Mouse (Mus musculus) liver, embryonic 14.5 days (tissue): Measurements from ENCODE around the gene Pdcd6ip. TPM values are rescaled to one million over a fixed set of nuclear protein-coding genes. Genes with fewer than 3 reads are reported as not detected.
A peak's percentile ranks its signal among the peaks of the same experiment; 100 is the strongest.

Experiments
- ATAC-seq: fragments of 200-750 bp; cut with Nextera tagmentation; 2 replicates; pipeline ENCODE4 v1.8.0; 2017; ENCODE audit warnings: moderate number of reproducible peaks, mild to moderate bottlenecking, moderate library complexity; ENCODE audit not compliant: insufficient read depth
- DNase-seq, 3 experiments: peaks; one replicate each; pipeline ENCODE4 v3.0.0-alpha.2; 2012 to 2013; ENCODE audit warnings: low read depth in 3 of 3, low spot score in 3 of 3
- H3K27ac ChIP-seq: fragments of 300-500 bp; sonication (generic); 2 replicates; pipeline ENCODE4 v1.5.1; 2014; ENCODE audit warnings: moderate library complexity, mild to moderate bottlenecking, control low read depth, inconsistent platforms
- H3K27me3 ChIP-seq: fragments of 300-500 bp; sonication (generic); 2 replicates; pipeline ENCODE4 v1.6.1; 2014; ENCODE audit warnings: mild to moderate bottlenecking, low read length, moderate library complexity; ENCODE audit not compliant: control insufficient read depth, insufficient read depth
- H3K36me3 ChIP-seq: fragments of 300-500 bp; sonication (generic); replicated peaks from 2 replicates; pipeline ENCODE4 v1.6.1; 2014; ENCODE audit warnings: low read depth; ENCODE audit not compliant: control insufficient read depth, insufficient read depth
- H3K4me1 ChIP-seq, 2 experiments: fragments of 200-500 bp in 1 of 2; fragments of 300-500 bp in 1 of 2; sonication (generic) in 1 of 2; replicated peaks; 2 replicates each; pipeline ENCODE4 v1.6.1; 2012 to 2014; ENCODE audit warnings: antibody characterized with exemption in 1 of 2, inconsistent platforms in 1 of 2, low read length in 1 of 2; ENCODE audit not compliant: control insufficient read depth in 2 of 2, insufficient read depth in 2 of 2
- H3K4me2 ChIP-seq: fragments of 300-500 bp; sonication (generic); 2 replicates; pipeline ENCODE4 v1.6.1; 2014; ENCODE audit warnings: low read depth, mild to moderate bottlenecking, control low read depth, moderate library complexity
- H3K4me3 ChIP-seq, 2 experiments: fragments of 200-500 bp in 1 of 2; fragments of 300-500 bp in 1 of 2; sonication (generic) in 1 of 2; 2 replicates each; pipeline ENCODE4 v1.5.1; 2012 to 2014; ENCODE audit warnings: low read depth in 2 of 2, low read length in 2 of 2, mild to moderate bottlenecking in 2 of 2, control low read depth in 1 of 2, inconsistent platforms in 1 of 2, moderate library complexity in 1 of 2; ENCODE audit not compliant: insufficient read depth in 1 of 2
- H3K9ac ChIP-seq: fragments of 300-500 bp; sonication (generic); replicated peaks from 2 replicates; pipeline ENCODE4 v1.6.1; 2014; ENCODE audit warnings: mild to moderate bottlenecking, control low read depth, moderate library complexity
- H3K9me3 ChIP-seq: fragments of 300-500 bp; sonication (generic); 2 replicates; pipeline ENCODE4 v1.6.1; 2016; ENCODE audit warnings: low read length, mixed read lengths; ENCODE audit not compliant: control insufficient read depth
- CTCF ChIP-seq: IDR thresholded peaks from 2 replicates; pipeline ENCODE4 v1.5.1; 2016; ENCODE audit warnings: antibody characterized with exemption, low read depth, control low read depth
- EP300 ChIP-seq: IDR thresholded peaks from 2 replicates; pipeline ENCODE4 v1.6.1; 2016; ENCODE audit warnings: antibody characterized with exemption, low read depth
- WGBS: fragments of 180-500 bp; shearing (Covaris S2); extraction: QIAGEN DNeasy Blood & Tissue Kit; methylation state at CpG from one replicate; pipeline ENCODE4 v1.1.7; 2014; ENCODE audit not compliant: insufficient replicate concordance; 5-methylcytosine and 5-hydroxymethylcytosine counted together
- polyA plus RNA-seq, 2 experiments: library from polyadenylated mRNA; depleted of rRNA in 1 of 2; stranded (reverse) in 1 of 2; unstranded in 1 of 2; fragments of >200 nt; fragmentation: Nextera tagmentation in 1 of 2; extraction: Ambion mirVana in 1 of 2; gene quantifications; 2 replicates each; pipeline versions ENCODE4 v1.2.1 to v1.2.3; 2012 to 2014

Pdcd6ip gene
- polyA plus RNA-seq (2012; rRNA removed): 16.4 and 23.4 TPM in 2 replicates
- polyA plus RNA-seq (2014; fragmentation: Nextera tagmentation; extraction: Ambion mirVana): 29.4 and 35.3 TPM in 2 replicates

GRCm38 (mm10) chr9:113707481-113708360 is at the start of gene Pdcd6ip:
Pdcd6ip (minus strand) TSS chr9:113708259.
- Histone ChIP-seq H3K4me2 (peak within 1 kb of the TSS; percentile 85), H3K27ac (peak within 1 kb of the TSS; percentile 37), H3K27me3 (no peaks in the 10 kb centered on the region), H3K36me3 (no peaks in the 10 kb centered on the region; the same call in 1 of the 2 replicates), H3K9ac (peak within 1 kb of the TSS; percentile 92), H3K4me1 (peaks cover 15 to 20% of the 10 kb centered on the region in 2 experiments), H3K4me3 (peak within 1 kb of the TSS; percentile 92 to 93), H3K9me3 (no peaks in the 10 kb centered on the region)
- DNase-seq: peak; percentile 73 to 80 (median 77)
- peak; percentile 90 for ATAC-seq
- under 1% methylated on average over 76 of the region's 77 CpGs for WGBS
- no peak for TF ChIP-seq EP300
- no peak for TF ChIP-seq CTCF

DNA sequence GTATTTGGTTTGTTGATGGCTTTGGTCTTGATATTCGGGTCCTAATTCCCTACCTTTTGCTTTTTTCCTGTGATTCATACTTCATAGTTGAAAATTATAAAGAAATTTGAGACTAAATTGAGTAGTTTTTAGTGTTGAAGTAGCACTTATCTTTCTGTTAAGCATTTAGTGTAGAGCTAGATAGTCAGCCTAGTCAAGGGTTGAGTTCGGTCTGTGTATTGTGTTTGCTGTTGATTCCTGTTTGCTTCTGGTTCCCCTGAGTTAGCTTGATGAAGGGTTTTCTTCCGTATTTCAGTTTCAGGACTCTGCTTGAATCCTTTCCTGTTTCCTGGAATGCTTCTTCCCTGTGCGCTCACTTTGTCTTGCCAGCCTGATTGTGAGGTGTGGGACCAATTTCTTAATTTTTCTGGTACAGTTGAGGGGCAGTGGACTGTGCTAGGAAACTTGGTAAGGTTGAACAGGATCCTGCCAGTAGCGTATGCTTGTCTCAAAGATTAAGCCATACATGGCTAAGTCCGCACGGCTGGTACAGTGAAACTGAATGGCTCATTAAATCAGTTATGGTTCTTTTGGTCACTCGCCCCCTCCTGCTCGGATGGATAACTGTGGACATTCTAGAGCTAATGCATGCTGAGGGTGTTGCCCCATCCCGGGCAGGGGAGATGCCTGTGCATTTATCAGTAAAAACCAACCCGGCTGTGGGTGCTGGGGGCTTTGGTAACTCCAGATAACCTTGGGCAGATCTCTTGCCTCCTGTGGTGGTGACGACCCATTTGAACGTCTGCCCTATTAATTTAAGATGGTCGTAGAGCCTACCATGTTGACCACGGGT is 48.0 kb upstream of the Pdcd6ip start:
- H3K27ac ChIP-seq: peak overlapping the region; percentile 5
- no peaks in the 10 kb centered on the region; the same call in 1 of the 2 replicates for H3K36me3 ChIP-seq
- TF ChIP-seq CTCF (peak; percentile 12; the same call in 1 of the 2 replicates), EP300 (peak; percentile 71)
- peak overlapping the region; percentile 59 for H3K4me2 ChIP-seq
- peak overlapping the region; percentile 8 to 30 for H3K4me3 ChIP-seq
- H3K9ac ChIP-seq: peak overlapping the region; percentile 0; the same call in 1 of the 2 replicates
- H3K4me1 ChIP-seq: peaks cover 38 to 44% of the 10 kb centered on the region in 2 experiments
- WGBS: 22% methylated on average over 15 of the region's 15 CpGs
- peaks cover 3% of the 10 kb centered on the region; the same call in 1 of the 2 replicates for H3K9me3 ChIP-seq
- ATAC-seq (peak; percentile 95), DNase-seq (peak; percentile 55 to 70 (median 63))
- no peaks in the 10 kb centered on the region for H3K27me3 ChIP-seq

DNA sequence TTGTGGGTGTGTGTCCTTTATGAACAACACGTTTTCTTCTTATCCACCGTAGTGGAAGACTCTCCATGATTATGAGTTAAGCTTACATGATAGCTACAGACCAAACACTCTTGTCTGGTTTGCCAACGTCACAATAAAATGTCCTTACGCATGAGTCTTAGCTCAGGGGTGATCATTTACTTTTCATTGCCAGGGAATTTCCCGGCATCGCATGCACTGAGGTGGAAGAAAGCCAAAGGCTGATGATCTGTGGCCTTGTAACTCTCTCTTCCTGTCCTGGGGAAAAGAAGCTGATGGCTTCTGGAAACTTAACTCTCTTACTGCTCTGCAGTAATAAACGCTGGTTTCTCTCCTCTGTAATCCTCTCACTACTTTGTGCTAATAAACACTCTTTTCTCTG is 41.3 kb upstream of the Pdcd6ip start:
- no peak overlapping the region for H3K4me3 ChIP-seq
- 80% methylated on average over 7 of the region's 7 CpGs for WGBS
- H3K4me1 ChIP-seq: peaks cover 6 to 16% of the 10 kb centered on the region in 2 experiments
- DNase-seq (no peak), ATAC-seq (no peak)
- H3K27me3 ChIP-seq: no peaks in the 10 kb centered on the region
- H3K9ac ChIP-seq: no peak overlapping the region
- no peak overlapping the region for H3K4me2 ChIP-seq
- no peaks in the 10 kb centered on the region for H3K9me3 ChIP-seq
- peaks cover 2% of the 10 kb centered on the region; the same call in 1 of the 2 replicates for H3K36me3 ChIP-seq
- no peak for TF ChIP-seq EP300
- TF ChIP-seq CTCF: no peak
- H3K27ac ChIP-seq: no peak overlapping the region

- Histone ChIP-seq H3K4me2 (peak overlapping the region; percentile 99), H3K9me3 (no peaks in the 10 kb centered on the region), H3K27me3 (no peaks in the 10 kb centered on the region), H3K4me1 (peaks cover 5 to 9% of the 10 kb centered on the region in 2 experiments), H3K36me3 (no peaks in the 10 kb centered on the region), H3K27ac (no peak overlapping the region), H3K4me3 (peak overlapping the region in 1 of 2 experiments; percentile 12; a peak in 2 of 4 replicates), H3K9ac (no peak overlapping the region)
- 50% methylated on average over 3 of the region's 3 CpGs for WGBS
- TF ChIP-seq EP300 (no peak), CTCF (peak; percentile 25)
- no peak for ATAC-seq
- DNase-seq: no peak
Observed at GRCm38 (mm10) chr9:113743291-113743690, 35.2 kb upstream of the Pdcd6ip start.
